Comparison of ENCODE assay signal across 20 mouse cellular contexts in the genomic region with DNA sequence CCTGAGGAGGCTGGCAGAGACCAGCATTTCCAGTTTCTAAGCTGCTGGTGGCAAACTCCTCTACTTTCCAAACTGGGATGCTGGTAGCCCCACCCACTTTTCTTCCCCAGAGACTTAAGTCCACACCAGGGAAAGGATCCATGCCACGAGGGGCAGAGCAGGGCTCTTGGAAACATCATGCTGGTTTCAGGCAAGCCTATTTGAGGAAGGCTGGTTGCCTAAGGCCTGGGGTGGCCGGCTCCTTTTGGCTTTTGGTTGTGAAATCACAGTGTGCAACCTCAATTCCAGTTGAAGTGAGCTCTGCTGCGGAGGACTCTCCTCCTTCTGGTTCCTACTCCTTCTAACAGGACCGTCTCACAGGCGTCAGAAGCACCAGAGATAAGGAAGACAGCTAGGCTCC. TPM values are rescaled to one million over a fixed set of nuclear protein-coding genes. Genes with fewer than 3 reads are reported as not detected.
DNase-seq lines count a peak whose midpoint lies in the region; ATAC-seq and TF ChIP-seq lines count a peak whose summit lies in the region.
"Had no signal": no experiment of that assay in that cellular context is flagged by ENCODE, and none has a peak within 500 bp of the region (broad histone marks: within the 10 kb centered on the region; RNA-seq: fewer than 3 reads in every experiment).

No protein-coding gene starts in this region.

- no peak overlapping the region for H3K4me3 ChIP-seq in heart, embryonic 12.5 days
- H3K4me3 ChIP-seq in lung, adult 2 months (replicated peaks; ENCODE audit: extremely low read depth, low read depth, low read length) = no peak overlapping the region
- H3K4me3 ChIP-seq in forebrain, embryonic 14.5 days (ENCODE audit: low read depth, low read length) = no peak overlapping the region
- H3K4me3 ChIP-seq: embryonic facial prominence, embryonic 12.5 days; forebrain, embryonic 15.5 days; heart, embryonic 15.5 days had no signal

- no peak overlapping the region for H3K4me2 ChIP-seq in heart, embryonic 12.5 days
- H3K4me2 ChIP-seq in forebrain, embryonic 14.5 days (ENCODE audit: low read length) = no peak overlapping the region
- H3K4me2 ChIP-seq: embryonic facial prominence, embryonic 12.5 days; forebrain, embryonic 15.5 days; heart, embryonic 15.5 days had no signal

- TF ChIP-seq POLR2A in lung, adult 2 months (IDR thresholded peaks at IDR 0.05; ENCODE audit: borderline replicate concordance, extremely low read depth, low read depth, low read length) = no peak

- TF ChIP-seq CTCF in lung, adult 2 months (IDR thresholded peaks at IDR 0.05; ENCODE audit: insufficient read depth, low read length) = no peak

- WGBS in heart, embryonic 12.5 days = 30% methylated on average over 5 of the region's 5 CpGs
- 65% methylated on average over 5 of the region's 5 CpGs for WGBS in lung, adult 2 months
- 81% methylated on average over 5 of the region's 5 CpGs for WGBS in forebrain, embryonic 14.5 days

- no peak overlapping the region; the same call in 1 of the 2 replicates for H3K27ac ChIP-seq in heart, embryonic 12.5 days (ENCODE audit: poor library complexity, severe bottlenecking)
- no peak overlapping the region for H3K27ac ChIP-seq in forebrain, embryonic 14.5 days (ENCODE audit: low read depth, low read length)
- H3K27ac ChIP-seq: embryonic facial prominence, embryonic 12.5 days; forebrain, embryonic 15.5 days; heart, embryonic 15.5 days; hindbrain, postnatal 0 days had no signal

- peak; percentile 91 for DNase-seq in heart, adult 11 months
- DNase-seq in lung, adult 18-20 months = peak; percentile 25 to 35
- DNase-seq in lung, adult 2 months = no peak
- DNase-seq in lung, postnatal 25 days (ENCODE audit: low spot score) = peak; percentile 14
- no peak for DNase-seq in forebrain, embryonic 14.5 days (ENCODE audit: low spot score)
- DNase-seq: cerebellum, adult 9-11 months; gastrocnemius, postnatal 25 days; kidney, postnatal 10 days; midbrain, embryonic 14.5 days; retina, postnatal 1 day; right cerebral cortex, postnatal 4 days had no signal

- no peak overlapping the region for H3K9ac ChIP-seq in heart, embryonic 12.5 days
- no peak overlapping the region for H3K9ac ChIP-seq in forebrain, embryonic 14.5 days (ENCODE audit: low read length)
- H3K9ac ChIP-seq: embryonic facial prominence, embryonic 12.5 days; forebrain, embryonic 15.5 days; heart, embryonic 15.5 days had no signal

- H3K4me1 ChIP-seq in heart, embryonic 12.5 days (replicated peaks) = peaks cover 21% of the 10 kb centered on the region
- H3K4me1 ChIP-seq in lung, adult 2 months (ENCODE audit: control insufficient read depth, insufficient read depth, low read length) = no peaks in the 10 kb centered on the region
- H3K4me1 ChIP-seq in forebrain, embryonic 14.5 days (ENCODE audit: control insufficient read depth, insufficient read depth, low read length) = no peaks in the 10 kb centered on the region
- H3K4me1 ChIP-seq: embryonic facial prominence, embryonic 12.5 days had no signal

- no peak for ATAC-seq in heart, embryonic 12.5 days (ENCODE audit: insufficient number of reproducible peaks, low FRiP score)
- peak; percentile 18; the same call in 1 of the 2 replicates for ATAC-seq in neutrophil, adult 5-6 weeks (ENCODE audit: extremely low read depth, insufficient number of reproducible peaks, low FRiP score, poor library complexity, severe bottlenecking)
- ATAC-seq in forebrain, embryonic 14.5 days = no peak
- no peak for ATAC-seq in erythroblast, adult 5-6 weeks (replicated peaks; ENCODE audit: low FRiP score, poor library complexity, severe bottlenecking)
- ATAC-seq: forebrain, embryonic 15.5 days; hindbrain, postnatal 0 days; intestine, postnatal 0 days had no signal

- no peaks in the 10 kb centered on the region for H3K9me3 ChIP-seq in heart, embryonic 12.5 days (replicated peaks)
- no peaks in the 10 kb centered on the region for H3K9me3 ChIP-seq in forebrain, embryonic 14.5 days (replicated peaks; ENCODE audit: control insufficient read depth, low read length)
- H3K9me3 ChIP-seq: embryonic facial prominence, embryonic 12.5 days; forebrain, embryonic 15.5 days; heart, embryonic 15.5 days had no signal

- peaks cover 37% of the 10 kb centered on the region for H3K36me3 ChIP-seq in heart, embryonic 12.5 days
- H3K36me3 ChIP-seq in forebrain, embryonic 14.5 days (ENCODE audit: control insufficient read depth, insufficient read depth, low read length) = peaks cover 19% of the 10 kb centered on the region
- H3K36me3 ChIP-seq: heart, embryonic 15.5 days had no signal

- H3K27me3 ChIP-seq in heart, embryonic 12.5 days (replicated peaks) = no peaks in the 10 kb centered on the region
- no peaks in the 10 kb centered on the region for H3K27me3 ChIP-seq in forebrain, embryonic 14.5 days (replicated peaks; ENCODE audit: control insufficient read depth, insufficient read depth, low read length)
- H3K27me3 ChIP-seq: CH12.LX; embryonic facial prominence, embryonic 12.5 days; forebrain, embryonic 15.5 days; heart, embryonic 15.5 days had no signal

RNA-seq across cellular contexts. Expression of gene Ikbke, which starts 7.4 kb away (rescaled TPM):
- polyA plus RNA-seq in heart, embryonic 12.5 days (2016; fragmentation: Nextera tagmentation; extraction: Ambion mirVana) = 2.8 and 3.4 TPM in 2 replicates
- 9.6 and 15.3 TPM in 2 replicates for polyA plus RNA-seq in lung, adult 2 months (2012; rRNA removed)
- total RNA-seq in neutrophil, adult 5-6 weeks (2017) = 28.6 and 38.6 TPM in 2 replicates
- 0.29 and 0.72 TPM in 2 replicates for polyA plus RNA-seq in forebrain, embryonic 14.5 days (2014; fragmentation: Nextera tagmentation; extraction: Ambion mirVana)
- 6.3 and 6.5 TPM in 2 replicates for total RNA-seq in erythroblast, adult 5-6 weeks (2015; ENCODE audit: low replicate concordance)
- 5.2 and 7.0 TPM in 2 replicates for total RNA-seq in erythroblast, adult 5-6 weeks (2017; ENCODE audit: low replicate concordance)

RNA-seq across cellular contexts. Expression of gene Rassf5, which starts 41.7 kb away (rescaled TPM):
- polyA plus RNA-seq in heart, embryonic 12.5 days (2016; fragmentation: Nextera tagmentation; extraction: Ambion mirVana) = 27.0 and 27.2 TPM in 2 replicates
- polyA plus RNA-seq in lung, adult 2 months (2012; rRNA removed) = 18.9 and 19.1 TPM in 2 replicates
- total RNA-seq in neutrophil, adult 5-6 weeks (2017) = 193 and 204 TPM in 2 replicates
- 1.0 and 1.2 TPM in 2 replicates for polyA plus RNA-seq in forebrain, embryonic 14.5 days (2014; fragmentation: Nextera tagmentation; extraction: Ambion mirVana)
- 18.8 and 30.7 TPM in 2 replicates for total RNA-seq in erythroblast, adult 5-6 weeks (2015; ENCODE audit: low replicate concordance)
- total RNA-seq in erythroblast, adult 5-6 weeks (2017; ENCODE audit: low replicate concordance) = 11.7 and 15.2 TPM in 2 replicates

Comparison
In these comparisons a context has a peak if more than half of its experiments do, and no peak if none do; other contexts are left out.
1. DNase-seq: peak in heart, adult 11 months (single experiment), lung, adult 18-20 months (2 of 2) and lung, postnatal 25 days (single experiment); none in lung, adult 2 months (single experiment) and forebrain, embryonic 14.5 days (single experiment).